Mouse (Mus musculus) megakaryocyte, adult 5-6 weeks (primary cell): Measurements from ENCODE around the gene Sugct. TPM values are rescaled to one million over a fixed set of nuclear protein-coding genes. Genes with fewer than 3 reads are reported as not detected.
A peak's percentile ranks its signal among the peaks of the same experiment; 100 is the strongest.
"Not testable (repeated sequence)": the region's sequence is repeated elsewhere in the genome, so short reads cannot be mapped to it uniquely, and the experiment has no call there.

Experiments used
- ATAC-seq: 2 replicates; pipeline ENCODE4 v1.8.0; 2016; ENCODE audit warnings: mild to moderate bottlenecking, inconsistent platforms; ENCODE audit not compliant: poor library complexity, severe bottlenecking
- total RNA-seq, 2 experiments: library from RNA; stranded (forward) in 1 of 2; stranded (reverse) in 1 of 2; fragments of 153-499, 151-499 nt in 1 of 2; fragments of 221-1000, 200-1000 nt in 1 of 2; gene quantifications; 2 replicates each; pipeline versions ENCODE4 v1.2.3 to v1.2.4; 2015 to 2017

Sugct gene
- total RNA-seq, 2 experiments from 2014 or later = 0.11 to 0.18 TPM

DNA sequence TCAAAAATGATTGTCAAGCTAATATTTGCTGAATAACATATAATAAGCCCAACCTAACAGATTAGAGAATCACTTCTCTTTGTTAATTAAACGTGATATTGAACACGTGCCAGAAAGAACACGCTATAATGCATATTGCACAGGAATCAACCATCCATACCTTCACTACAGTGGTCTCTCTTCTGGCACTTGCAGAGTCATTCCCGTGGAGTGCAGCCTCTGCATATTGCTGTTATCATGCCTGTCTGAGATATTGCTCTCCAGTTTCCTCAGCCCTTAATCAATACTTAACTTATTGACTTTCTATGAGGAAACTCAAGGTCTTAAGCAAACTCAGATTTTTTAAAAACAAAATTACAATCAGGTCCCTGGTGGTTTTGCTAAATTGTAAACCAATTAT, 761.8 kb downstream of the Sugct start:
- ATAC-seq = no peak

DNA sequence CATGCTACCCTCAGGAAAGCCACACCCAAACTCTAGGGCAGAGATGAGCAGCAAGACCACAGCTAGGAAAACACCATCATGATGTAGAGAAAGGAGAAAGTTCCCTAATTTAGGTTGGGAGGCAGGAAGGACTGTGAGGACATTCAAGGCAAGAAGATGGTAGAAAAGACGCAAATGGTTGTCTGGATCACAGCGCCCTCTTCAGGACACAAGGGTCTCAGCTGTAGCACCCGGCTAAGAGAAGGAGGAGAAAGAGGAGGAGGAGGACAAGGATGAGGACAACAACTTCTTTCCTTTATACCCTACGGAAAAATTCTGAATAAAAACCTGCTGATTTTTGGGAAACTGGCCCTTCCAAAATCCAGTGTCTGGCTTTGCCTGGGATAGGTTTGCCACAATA, 774.0 kb downstream of the Sugct start:
- no peak for ATAC-seq

DNA sequence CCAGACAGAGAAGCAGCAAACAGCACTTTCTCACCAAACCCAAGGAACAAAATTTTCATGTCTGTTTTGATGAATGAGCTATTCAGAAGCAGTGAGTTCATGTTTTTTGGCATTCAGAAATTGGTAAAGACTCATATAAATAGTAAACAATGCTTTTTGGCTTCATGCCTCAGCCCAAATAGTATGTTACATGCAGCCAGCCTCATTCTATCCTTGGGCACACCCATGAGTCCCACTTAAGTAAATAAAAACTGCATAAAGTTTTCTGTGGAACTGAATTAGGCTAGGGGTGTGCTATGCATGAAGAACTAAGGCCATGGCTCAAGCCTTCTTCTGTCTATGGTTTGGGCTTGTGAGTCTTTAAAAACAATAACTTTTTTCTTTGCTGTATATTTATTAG, 779.7 kb downstream of the Sugct start:
- no peak for ATAC-seq

DNA sequence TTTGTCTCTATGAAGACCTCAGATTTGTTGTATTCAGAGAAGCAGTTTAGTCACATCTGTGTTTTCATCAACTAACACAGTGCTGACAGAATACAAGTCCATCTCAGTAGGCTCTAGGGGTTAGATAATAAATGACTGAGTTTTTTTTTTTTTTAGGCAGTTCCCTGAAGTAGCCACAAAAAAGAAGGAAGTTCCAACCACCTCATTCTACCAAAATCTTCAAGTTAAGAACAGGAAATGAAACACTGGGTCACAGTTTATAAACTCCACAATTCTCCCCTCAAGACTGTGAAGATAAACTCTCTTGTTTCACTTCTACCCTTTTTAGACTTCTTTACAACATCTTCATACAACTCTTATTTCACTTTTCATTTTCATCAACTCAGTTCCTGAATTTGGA, 783.1 kb downstream of the Sugct start:
- peak; percentile 92 for ATAC-seq

DNA sequence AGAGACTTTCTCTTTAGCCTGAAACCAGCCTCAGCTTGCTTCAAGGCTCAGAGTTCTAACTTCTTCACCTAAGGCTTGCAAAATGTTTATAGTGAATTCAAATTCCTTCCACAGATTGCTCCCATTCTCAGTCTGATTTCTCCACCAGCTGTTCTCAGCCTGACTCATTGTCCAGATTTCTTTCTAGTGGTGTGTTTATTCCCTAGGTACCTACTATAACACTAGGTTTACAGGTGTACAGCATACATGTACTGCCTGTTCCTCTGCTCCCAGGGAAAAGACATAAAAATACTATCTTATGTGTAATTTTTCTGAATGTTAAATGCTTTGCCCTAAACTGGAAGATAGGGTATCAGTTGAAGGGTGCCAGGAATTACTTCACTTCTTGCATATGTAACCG, 788.4 kb downstream of the Sugct start:
- no peak for ATAC-seq

DNA sequence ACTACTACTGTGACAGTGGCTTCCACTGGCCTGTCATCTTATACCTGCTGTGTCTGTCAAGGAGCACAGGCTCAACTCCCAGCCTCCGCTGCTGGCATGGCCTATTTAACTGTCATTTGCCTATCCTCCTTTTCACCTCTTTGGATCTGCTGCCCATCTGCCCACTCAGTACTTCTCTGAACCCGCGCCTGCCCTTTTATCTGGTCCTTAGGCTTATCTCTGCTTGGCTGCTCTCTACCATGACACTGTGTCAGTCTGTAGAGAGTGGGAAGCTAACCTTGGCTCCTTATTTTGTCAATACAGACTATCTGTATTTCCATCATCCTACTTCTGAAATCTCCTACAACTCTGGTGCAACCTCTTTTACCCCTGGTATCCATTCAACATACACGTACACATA, 793.9 kb downstream of the Sugct start:
- ATAC-seq = no peak

DNA sequence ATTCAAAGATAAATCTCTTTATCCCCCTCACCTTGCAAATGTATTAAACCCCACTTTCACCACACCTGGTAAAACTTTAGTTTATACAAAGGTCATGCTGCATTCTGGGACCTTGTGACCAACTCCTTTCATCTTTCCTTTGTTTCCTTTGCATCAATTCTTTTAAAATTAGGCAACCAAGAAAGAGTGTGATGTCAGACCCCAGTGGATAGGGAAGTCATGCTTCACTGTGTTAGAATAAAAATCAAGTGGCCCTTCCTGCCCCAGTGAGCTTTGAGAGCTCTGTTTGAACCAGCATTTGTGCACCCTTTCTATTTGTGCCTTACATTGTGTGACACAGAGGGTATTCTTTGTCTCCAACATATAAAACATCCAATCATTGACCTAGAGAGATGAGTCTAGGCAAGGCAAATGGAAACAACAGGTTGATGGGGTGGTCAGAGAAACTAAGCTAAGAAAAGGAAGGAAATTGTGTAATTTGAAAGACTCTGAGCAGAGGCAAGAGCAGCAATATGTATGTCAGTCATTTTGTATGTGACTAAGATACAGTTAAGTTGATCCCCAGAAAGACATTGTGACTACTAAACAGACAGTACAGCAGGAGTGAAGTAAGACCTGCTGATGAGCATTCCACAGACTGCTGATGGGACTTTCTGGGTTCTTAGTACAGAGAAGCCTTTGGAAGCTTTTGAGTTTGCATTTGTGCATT, 797.1 kb downstream of the Sugct start:
- peak; percentile 84 for ATAC-seq

DNA sequence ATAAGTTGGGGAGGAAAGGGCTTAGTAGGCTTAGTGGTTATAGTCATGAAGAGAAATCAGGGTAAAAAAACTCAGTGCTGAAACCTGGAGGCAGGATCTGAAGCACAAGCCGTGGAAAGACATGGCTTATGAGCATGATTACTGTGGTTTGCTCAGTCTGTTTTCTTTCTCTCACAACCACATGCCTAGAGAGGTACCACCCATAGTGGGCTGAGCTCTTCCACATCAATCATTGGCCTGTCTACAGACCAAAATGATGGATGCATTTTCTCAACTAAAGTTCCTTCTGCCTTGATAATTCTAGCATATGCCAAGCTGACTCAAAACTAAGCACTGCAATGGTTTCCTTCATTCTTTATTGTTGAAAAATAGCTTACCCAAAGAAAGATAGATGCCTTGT, 817.3 kb downstream of the Sugct start:
- no peak for ATAC-seq

DNA sequence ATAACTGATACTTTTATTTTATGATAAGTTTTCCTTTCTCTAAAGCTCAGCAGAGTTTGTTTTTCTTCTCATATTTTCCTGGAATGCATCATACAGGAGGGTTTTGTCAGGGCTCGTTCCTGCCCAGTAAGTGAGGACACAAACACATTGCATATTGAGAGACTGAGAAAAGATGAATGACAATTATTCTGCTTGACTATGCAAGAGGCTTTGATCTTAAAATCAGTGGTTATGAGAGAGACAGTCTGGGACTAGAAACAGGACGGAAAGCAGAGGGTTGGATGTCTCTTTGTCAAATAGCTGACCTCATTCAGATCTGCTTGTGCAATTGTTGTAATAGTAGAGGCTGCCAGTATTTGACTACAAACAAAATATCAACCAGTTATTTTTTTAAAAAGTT, 835.4 kb downstream of the Sugct start:
- no peak for ATAC-seq

DNA sequence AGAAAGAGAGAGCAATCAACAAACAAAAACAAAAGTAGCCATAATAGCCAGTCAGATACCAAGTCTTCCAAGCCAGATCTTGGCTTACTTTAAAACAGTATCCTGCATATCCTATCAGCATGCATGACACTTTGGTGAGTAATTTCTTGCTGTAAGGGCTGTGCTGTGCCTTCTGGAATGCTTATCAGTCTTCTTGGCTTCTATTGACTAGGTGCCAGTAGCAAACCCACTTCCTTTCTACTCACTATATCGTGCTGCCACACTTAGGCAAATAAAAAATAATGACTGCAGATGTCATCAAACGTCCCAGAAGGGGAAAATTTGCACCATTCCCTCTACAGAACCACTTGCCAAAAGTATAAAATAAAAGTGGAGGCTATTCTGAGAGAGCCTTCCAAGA, 848.1 kb downstream of the Sugct start:
- ATAC-seq = no peak

DNA sequence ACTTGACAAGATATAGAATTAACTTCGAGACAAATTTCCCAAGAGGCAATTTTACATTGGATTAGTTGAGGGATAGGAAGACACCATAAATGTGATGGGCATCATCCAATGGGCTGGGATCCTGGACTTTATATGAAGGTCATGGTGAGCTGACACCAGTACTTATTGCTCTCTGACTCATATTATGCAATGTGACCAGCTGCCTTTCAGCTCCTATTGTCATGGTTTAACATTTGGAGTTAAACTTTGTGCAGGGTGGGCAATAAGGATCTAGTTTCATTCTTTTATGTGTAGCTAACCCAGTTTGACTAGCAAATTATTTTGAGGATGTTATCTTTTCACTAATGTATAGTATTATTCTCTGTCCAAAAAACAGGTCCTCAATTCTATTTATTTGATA, 854.4 kb downstream of the Sugct start:
- no peak for ATAC-seq

DNA sequence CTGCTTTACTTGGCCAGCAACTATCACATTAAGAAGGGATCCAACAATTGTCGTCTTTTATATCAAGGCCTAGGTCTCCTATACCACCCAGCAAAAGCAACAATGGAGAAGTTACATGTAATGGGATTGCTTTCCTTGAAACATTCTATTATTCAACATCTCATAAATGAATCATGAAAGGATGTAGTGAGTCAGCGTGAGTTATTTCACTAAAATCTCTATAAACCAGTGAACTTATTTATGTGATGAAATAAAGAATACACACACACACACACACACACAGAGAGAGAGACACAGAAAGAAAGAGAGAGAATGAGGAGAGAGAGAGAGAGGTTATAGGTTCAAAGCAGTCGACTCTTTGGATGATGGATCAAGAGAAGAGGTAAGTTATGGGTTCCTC, 856.9 kb downstream of the Sugct start:
- no peak for ATAC-seq

DNA sequence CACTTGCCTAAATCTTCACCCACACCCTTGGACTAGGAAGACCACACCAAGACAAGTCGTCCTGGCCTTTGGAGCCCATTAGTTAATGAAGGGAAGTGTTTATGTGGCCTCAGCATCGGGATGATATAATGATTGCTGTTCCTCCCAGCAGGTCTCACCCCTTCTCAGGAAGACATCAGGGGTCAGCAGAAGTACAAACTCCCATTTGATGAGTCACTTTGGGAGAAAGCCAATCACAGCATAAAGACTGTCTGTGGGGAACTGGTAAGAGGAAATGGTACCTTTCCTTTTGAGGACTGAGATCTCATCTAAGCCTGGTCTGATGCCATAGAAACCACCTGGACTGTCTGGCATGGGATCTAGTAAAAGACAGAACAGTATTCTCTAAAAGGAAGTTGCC, 860.2 kb downstream of the Sugct start:
- ATAC-seq = peak; percentile 38; the same call in 1 of the 2 replicates

DNA sequence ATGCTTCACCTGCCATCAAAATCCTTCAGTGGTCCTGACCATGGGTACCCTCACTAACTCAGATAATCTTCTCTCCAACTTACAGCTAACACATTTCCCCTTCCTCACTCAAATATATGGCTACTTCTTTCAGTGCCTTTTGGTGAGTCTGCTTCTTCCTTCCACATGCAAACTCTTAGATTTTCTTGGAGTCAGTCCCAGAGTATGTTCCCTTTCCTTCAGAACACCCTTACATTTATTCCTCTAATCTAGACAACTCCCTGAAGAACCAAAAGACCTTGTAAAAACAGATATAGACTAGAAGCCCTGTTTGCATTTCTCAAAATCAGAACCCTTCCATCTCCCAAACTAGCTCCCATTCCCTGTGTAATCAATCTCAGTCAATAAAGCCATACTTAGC, 862.3 kb downstream of the Sugct start:
- ATAC-seq = no peak

DNA sequence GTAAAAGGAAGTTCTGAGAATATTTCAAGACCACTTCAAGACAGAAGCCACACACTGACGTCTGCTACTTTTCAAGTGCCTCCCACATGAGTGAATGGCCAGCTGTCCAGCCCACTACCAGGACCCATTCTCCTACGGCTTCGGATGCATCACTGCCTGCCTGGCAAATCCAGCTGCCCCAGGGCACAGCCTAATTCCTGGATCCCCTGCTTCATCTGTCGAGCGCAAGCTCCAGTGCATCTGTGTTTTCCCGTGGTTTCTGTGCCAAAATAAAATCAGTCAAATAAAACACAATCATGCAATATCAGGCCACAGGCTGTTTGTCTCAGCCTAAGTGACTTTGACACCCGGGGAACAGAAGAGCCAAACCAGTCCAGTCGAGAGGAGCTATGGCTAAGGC, 863.5 kb downstream of the Sugct start:
- no peak for ATAC-seq

DNA sequence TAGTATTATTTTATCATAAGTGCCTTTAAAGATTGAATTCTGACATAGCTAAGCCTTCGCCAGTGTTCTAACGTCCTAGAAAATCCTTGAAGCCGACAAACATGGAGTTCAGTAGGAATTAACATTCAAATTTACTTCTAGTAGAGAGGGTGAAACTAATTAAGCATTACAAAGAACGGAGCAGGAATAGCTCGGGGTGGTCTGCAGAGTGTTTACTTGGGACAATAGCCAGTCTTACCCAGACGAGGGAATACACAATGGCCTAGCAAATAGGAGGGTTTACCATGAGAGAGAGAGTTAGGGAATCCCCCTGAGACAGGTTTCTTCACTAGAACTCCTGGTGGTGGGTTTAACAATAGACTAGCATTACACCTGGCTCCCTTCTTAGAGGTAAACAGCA, 865.1 kb downstream of the Sugct start:
- ATAC-seq = not testable (repeated sequence)

DNA sequence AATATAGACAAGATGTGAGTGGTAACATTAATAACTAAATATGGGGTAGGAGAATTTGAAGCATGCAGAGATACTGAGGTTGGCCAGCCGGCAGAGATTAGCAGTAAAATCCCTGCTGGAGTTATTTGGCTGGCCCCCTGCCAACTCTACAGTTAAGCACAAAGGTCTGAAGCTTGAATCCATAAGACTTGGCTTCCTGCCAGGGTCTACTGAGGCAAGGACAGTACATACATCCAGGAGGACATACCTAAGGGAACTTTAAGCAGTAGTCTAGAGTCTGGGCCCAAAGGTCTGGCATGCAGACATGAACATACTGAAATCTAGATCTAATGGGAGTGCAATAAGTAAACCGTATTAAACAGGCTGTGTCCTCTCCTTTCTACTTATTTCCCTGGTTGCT, 865.8 kb downstream of the Sugct start:
- ATAC-seq = no peak

DNA sequence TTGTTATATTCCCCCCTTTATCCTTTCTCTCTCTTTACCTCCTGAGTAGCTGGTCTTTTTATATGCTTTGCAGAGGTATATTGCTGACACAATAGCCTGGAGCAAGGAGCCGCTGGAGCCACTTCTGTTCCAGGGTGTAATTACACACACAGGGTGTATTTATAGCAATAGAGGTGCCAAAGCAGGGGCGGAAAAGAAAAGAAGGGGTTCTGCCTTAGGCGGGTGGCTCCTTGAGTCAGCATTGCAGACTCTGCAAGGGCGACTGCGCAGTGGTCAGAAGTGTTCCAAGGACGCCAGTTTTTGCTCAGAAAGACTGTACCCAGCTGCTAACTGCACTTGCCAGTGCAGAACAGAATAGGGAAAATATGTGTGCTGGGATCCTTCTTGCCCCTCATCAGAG, 869.7 kb downstream of the Sugct start:
- ATAC-seq = no peak

DNA sequence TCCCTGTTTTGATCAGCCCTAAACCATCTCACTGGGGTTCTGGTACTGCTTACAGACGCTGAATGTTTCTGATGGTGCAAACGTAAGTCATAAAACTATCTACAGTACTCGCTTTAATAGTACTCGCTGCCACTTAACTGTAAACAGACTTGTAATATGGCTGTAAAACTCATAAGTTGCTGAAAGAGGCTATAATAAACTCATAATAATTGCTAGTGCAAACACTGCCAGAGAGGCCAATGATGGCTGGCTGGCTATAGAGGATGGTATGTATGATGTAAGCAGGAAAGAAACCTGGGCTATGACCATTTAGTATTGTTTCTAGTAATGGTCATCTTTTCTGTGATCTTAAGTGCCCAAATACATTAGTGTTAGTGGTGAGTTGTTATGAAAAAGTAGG, 873.6 kb downstream of the Sugct start:
- ATAC-seq = no peak

DNA sequence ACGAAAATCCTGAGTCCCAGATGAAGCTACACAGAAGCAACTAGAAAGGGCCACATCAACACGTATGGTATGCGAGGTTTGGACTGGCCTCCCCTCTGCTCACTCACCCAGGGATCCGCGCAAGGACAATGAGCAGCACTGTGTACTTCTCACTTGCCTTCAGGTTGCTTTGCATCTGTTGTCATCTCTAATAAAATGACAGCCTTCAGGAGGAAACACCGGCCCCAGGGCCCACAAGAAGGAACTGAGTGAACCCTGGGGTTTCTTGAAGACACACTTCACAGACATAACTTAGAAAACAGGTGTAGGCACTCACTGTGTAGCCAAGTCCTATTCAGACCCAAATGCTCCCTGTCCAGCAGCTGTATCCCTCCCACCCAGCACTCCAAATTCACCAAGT, 877.9 kb downstream of the Sugct start:
- peak; percentile 40 for ATAC-seq

DNA sequence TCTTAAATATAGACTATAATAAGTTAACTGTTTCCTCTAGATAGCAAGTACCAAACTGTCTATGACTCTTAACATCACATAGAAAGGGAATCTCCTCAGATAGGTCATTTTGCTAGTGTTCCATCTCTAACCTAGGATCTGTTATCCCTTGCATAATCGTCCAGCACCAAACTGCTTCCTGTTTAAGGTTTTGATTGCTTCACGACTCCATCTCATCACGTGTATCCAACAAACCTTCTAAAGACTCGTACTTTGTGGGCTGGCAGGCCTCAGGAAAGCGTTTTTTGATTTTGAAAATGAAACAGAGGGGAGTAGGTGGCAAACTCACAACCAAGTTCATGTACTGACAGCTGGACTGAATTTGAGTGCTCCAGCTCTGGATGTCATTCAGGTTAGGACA, 878.6 kb downstream of the Sugct start:
- peak; percentile 97 for ATAC-seq

DNA sequence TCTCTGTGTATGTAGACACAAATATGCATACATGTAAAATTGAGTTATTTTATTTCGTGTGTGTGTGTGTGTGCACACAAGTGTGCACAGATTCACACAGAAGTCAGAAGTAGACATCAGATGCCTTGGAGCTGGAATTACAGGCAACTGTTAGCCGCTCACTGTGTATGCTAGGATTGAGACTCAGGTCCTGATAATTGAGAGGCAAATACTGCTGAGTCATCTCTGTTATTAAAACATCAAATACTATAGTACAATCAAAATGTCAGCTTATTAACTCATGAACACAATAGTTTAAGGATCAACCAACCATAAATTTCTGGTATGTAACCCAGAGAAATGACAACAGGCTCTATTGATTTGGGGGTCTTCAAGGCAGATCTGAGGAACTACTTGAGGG, 883.1 kb downstream of the Sugct start:
- no peak for ATAC-seq
